Mouse (Mus musculus) left cerebral cortex, postnatal 25 days (tissue): ENCODE measurements around the gene Hmgcll1. TPM values are rescaled to one million over a fixed set of nuclear protein-coding genes. Genes with fewer than 3 reads are reported as not detected.

Experiments used
- total RNA-seq, 2 experiments: library from RNA; stranded (reverse); gene quantifications; 2 replicates each; pipeline ENCODE4 v1.2.3; 2021

The Hmgcll1 gene
- total RNA-seq, 2 experiments from 2014 or later: 17.6 to 18.1 TPM

Other genes starting within 250 kb of the Hmgcll1 start
- 1 to 10 TPM; 1.3 TPM for gene Bmp5, start 239.5 kb upstream of the Hmgcll1 start, total RNA-seq
- not detected for gene Gfral, start 198.8 kb downstream of the Hmgcll1 start, total RNA-seq